Mouse (Mus musculus) NIH3T3 (cell line): ENCODE data around the gene Mmp9.
A peak's percentile ranks its signal among the peaks of the same experiment; 100 is the strongest.

Experiments
- DNase-seq: peaks from one replicate; pipeline ENCODE4 v3.0.0-alpha.2; 2012; ENCODE audit warnings: low read depth

Mmp9 gene

GRCm38 (mm10) chr2:164912749-164913427 is 27.7 kb upstream of the Mmp9 start:
- DNase-seq = no peak

- peak; percentile 30 for DNase-seq
These were observed 27.2 kb upstream of the Mmp9 start for GRCm38 (mm10) chr2:164913428-164913786.

GRCm38 (mm10) chr2:164916820-164917219 is 23.8 kb upstream of the Mmp9 start:
- peak; percentile 34 for DNase-seq

- DNase-seq = no peak
These were observed 23.2 kb upstream of the Mmp9 start for GRCm38 (mm10) chr2:164917371-164917770.

- DNase-seq = peak; percentile 59
These were observed 22.3 kb upstream of the Mmp9 start for GRCm38 (mm10) chr2:164918325-164918724.

GRCm38 (mm10) chr2:164921984-164922383 is 18.6 kb upstream of the Mmp9 start:
- peak; percentile 35 for DNase-seq

- no peak for DNase-seq
These were observed 17.3 kb upstream of the Mmp9 start for GRCm38 (mm10) chr2:164923291-164923690.

GRCm38 (mm10) chr2:164924100-164924857 is 16.3 kb upstream of the Mmp9 start:
- peak; percentile 92 for DNase-seq

GRCm38 (mm10) chr2:164930706-164931581 is 9.6 kb upstream of the Mmp9 start:
- DNase-seq = peak; percentile 55

- no peak for DNase-seq
These were observed 7.0 kb upstream of the Mmp9 start for GRCm38 (mm10) chr2:164933534-164933933.

GRCm38 (mm10) chr2:164935991-164936390 is 4.6 kb upstream of the Mmp9 start:
- peak; percentile 37 for DNase-seq

GRCm38 (mm10) chr2:164938146-164939091 is 2.2 kb upstream of the Mmp9 start:
- DNase-seq = no peak

GRCm38 (mm10) chr2:164939106-164939505 is 1.5 kb upstream of the Mmp9 start:
- DNase-seq = no peak

GRCm38 (mm10) chr2:164942692-164943290 is 2.2 kb downstream of the Mmp9 start:
- no peak for DNase-seq

- peak; percentile 70 for DNase-seq
These were observed 6.9 kb downstream of the Mmp9 start for GRCm38 (mm10) chr2:164947506-164947905.

- DNase-seq = peak; percentile 79
These were observed 7.3 kb downstream of the Mmp9 start for GRCm38 (mm10) chr2:164947930-164948329.

- DNase-seq = no peak
These were observed 8.4 kb downstream of the Mmp9 start for GRCm38 (mm10) chr2:164948962-164949361.

GRCm38 (mm10) chr2:164950501-164950900 is 9.9 kb downstream of the Mmp9 start:
- DNase-seq = no peak

- no peak for DNase-seq
These were observed 11.2 kb downstream of the Mmp9 start for GRCm38 (mm10) chr2:164951745-164952144.

- no peak for DNase-seq
These were observed 11.9 kb downstream of the Mmp9 start for GRCm38 (mm10) chr2:164952448-164952847.

GRCm38 (mm10) chr2:164953224-164953623 is 12.6 kb downstream of the Mmp9 start:
- peak; percentile 55 for DNase-seq
